Mouse (Mus musculus): ENCODE data around the gene Scnn1a.
"Not testable (repeated sequence)": the region's sequence is repeated elsewhere in the genome, so short reads cannot be mapped to it uniquely, and the experiment has no call there.

The Scnn1a gene

DNA sequence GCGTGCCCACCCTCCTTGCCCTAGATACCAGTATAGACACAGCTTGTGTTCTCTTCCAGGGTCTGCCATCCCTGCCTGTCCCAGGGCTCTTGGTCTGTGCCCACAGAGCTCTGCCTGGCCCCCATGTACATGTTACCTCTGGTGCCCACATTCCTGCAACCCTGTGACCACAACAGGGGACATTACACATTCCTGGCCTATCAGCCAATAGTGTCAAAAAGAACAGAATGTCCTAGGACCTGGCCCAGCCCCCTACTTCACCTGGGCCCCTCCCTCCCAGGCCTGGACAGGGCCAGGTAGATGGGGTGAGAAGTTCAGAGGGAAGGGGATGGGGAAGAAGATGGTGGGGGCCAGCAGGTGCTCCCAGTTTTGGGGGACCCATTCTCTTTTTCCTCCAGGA is at the start of gene Scnn1a:
Gene Scnn1a (plus strand): TSS at position 337 of the 400 bp plus-strand sequence.
- no peak for DNase-seq (ENCODE audit: low read depth, low spot score)

- DNase-seq (ENCODE audit: low read depth, low spot score) = peak; percentile 99
Observed at GRCm38 (mm10) chr6:125271455-125272227, 48.8 kb upstream of the Scnn1a start.

DNA sequence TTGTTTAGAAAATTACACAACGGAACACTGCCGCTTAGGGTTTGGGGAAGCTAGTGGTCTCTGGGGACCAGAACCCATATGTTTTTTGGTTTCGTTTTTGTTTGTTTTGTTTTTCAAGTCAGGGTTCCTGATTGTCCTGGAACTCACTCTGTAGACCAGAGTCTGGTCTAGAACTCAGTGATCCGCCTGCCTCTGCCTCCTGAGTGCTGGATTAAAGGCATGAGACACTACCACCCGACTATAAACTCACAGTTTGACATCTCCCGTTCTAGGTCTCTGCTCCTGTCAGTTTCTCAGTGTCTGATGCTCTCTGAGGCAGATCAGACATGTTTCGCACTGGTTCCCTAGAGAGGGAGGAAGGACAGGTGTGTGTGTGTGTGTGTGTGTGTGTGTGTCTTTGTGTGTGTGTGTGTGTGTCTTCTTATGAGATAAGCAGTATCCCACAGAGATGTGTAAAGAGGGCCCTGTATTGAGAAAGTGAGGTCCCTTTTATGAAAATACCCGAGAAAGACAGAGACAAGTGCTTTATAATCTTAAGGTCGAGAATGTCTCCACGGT is 48.2 kb upstream of the Scnn1a start:
- no peak for DNase-seq (ENCODE audit: low read depth, low spot score)

DNA sequence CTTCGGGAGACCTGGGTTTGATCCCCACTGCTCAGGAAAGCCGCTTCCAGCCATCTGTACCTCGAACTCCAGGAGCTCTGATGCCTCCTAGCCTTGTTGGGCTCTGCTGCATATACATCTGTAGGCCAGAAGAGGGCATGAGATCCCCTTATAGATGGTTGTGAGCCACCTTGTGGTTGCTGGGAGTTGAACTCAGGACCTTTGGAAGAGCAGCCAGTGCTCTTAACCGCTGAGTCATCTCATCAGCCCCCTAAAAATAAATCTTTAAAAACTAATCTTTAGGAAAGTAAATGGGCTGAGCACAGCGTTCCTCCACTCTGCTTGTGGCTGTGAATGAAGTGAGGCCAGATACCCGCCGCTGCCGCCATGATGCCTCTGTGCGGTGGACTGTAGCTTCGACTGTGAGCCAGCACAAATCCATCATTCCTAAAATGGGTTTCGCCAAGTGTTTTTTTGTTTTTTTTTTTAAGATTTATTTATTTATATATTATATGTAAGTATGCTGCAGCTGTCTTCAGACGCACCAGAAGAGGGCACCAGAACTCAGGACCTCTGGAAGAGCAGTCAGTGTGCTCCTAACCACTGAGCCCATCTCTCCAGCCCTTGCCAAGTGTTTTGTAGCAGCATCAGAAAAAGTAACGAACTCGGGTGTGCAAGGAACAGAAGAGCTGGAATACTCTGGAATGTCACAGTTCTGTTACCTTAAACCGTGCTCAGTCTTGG is 45.5 kb upstream of the Scnn1a start:
- peak; percentile 81 for DNase-seq (ENCODE audit: low read depth, low spot score)

DNA sequence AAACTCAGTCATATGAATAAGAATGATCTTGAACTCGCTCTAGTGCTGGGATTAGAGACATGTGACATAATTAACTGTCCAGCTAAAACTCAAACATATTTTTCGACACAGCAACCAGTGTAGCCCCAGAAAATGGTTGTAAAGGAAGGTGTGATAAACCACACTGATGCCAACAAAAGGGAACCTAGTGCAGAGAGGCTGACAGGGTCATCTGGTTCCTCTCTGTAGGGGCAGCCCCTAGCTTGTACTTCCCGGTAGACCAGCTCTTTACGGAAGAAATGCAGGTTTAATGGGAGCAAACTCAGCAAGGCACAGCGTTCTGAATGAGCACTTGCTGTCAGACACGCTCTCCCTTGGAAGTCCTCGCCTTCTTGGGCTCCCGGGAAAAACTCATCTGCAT is 40.7 kb upstream of the Scnn1a start:
- DNase-seq (ENCODE audit: low read depth, low spot score) = no peak

GRCm38 (mm10) chr6:125282721-125283120 is 37.7 kb upstream of the Scnn1a start:
- not testable (repeated sequence) for DNase-seq (ENCODE audit: low read depth, low spot score)

DNA sequence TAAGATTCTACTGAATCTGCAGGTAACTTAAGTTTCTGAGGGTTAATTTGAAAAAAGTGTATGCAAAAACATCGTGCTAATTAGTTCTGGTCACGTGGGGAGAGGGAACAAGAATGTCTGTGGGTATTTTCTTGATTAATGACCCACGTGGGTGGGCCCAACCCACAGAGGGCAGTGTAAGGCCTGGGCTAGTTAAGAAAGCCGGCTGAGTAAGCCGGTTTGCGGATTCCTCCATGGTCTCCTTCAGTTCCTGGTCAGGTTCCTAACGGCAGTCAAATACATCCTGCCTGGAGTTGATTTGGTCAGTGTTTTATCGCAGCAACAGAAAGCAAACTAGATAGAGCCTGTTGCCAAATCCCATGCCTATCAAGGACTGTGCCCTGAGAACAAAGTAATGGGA is 36.2 kb upstream of the Scnn1a start:
- no peak for DNase-seq (ENCODE audit: low read depth, low spot score)

DNA sequence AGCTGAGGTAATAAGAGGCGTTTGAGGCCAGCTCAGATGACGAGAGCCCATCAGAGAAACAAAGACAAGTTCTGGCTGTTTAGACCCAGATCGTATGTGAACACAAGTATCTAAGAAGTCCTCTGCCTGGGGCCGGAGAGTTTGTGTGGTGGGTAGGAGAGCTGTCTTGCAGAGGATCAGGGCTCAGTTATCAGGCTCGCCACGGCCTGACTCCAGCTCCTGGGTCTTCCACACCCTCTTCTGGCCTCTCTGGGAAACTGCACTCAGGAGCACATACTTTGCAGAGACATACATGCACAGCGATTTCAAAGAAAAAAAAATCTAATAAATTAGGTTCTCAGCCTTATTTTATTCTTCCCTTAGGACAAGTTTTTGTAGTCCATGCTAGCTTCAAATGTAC is 35.7 kb upstream of the Scnn1a start:
- no peak for DNase-seq (ENCODE audit: low read depth, low spot score)

DNA sequence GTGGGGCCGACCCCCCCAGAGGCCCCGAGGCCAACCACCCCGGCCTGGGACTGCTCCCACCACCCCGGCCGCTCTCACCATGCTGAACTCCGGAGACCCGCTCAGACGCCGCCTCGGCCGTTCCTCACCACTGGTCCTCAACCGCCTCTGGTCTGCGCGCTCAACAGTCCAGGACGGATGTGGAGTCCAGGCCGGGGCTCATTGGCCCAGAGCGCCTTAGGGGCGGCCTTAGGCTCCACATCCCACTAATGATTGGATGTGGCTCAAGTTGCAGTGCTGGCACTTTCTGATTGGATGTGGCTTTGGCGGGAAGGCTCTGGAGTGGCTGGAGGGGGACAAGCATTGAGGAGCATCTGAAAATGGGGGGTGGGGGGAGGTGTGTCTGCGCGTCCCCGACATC is 34.6 kb upstream of the Scnn1a start, which contains the start of gene Tuba3a:
Gene Tuba3a (minus strand): TSS at position 153 of the 400 bp plus-strand sequence.
- no peak for DNase-seq (ENCODE audit: low read depth, low spot score)

GRCm38 (mm10) chr6:125286944-125287343 is 33.5 kb upstream of the Scnn1a start:
- DNase-seq (ENCODE audit: low read depth, low spot score) = no peak

DNA sequence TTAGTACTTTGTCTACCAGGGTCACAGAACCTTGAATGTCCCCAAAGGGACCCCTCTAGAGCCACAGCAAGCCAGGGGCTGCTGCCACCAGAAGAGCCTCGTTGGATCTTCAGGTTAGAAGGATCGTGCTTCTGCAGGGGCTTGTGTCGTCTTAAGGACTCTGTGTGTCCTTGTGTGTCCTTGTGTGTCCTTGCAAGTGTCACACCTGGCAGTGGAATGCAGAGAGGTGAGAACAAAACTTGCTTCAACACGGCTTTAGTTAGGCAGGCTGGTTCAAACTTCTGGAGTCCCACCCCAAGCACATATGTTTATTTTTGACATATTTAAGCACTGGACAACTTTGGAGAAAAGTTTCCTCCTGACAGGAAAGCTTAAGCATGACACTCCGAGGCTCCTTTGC is 31.7 kb upstream of the Scnn1a start:
- no peak for DNase-seq (ENCODE audit: low read depth, low spot score)

DNA sequence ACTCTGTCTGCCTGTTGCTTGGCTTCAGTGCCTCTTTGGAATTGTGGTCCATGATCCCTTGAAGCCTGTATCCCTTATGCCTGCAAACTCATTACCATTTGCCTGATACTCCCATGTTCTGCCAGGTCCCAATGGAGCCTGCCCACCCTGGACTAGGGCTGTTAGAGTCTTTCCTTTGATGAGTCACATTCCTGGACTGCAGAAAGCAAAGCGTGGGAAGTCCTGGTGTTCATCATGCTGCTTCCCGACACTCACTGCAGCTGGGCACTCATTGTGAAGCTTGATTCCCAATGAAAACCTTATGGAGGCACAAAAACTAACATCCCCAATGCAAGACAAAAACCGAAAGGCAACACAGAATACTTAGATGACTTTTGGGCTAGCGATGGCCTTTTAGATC is 29.1 kb upstream of the Scnn1a start:
- DNase-seq (ENCODE audit: low read depth, low spot score) = peak; percentile 80

- no peak for DNase-seq (ENCODE audit: low read depth, low spot score)
Observed at GRCm38 (mm10) chr6:125292256-125292655, 28.2 kb upstream of the Scnn1a start.

- no peak for DNase-seq (ENCODE audit: low read depth, low spot score)
Observed at GRCm38 (mm10) chr6:125294049-125294448, 26.4 kb upstream of the Scnn1a start.

DNA sequence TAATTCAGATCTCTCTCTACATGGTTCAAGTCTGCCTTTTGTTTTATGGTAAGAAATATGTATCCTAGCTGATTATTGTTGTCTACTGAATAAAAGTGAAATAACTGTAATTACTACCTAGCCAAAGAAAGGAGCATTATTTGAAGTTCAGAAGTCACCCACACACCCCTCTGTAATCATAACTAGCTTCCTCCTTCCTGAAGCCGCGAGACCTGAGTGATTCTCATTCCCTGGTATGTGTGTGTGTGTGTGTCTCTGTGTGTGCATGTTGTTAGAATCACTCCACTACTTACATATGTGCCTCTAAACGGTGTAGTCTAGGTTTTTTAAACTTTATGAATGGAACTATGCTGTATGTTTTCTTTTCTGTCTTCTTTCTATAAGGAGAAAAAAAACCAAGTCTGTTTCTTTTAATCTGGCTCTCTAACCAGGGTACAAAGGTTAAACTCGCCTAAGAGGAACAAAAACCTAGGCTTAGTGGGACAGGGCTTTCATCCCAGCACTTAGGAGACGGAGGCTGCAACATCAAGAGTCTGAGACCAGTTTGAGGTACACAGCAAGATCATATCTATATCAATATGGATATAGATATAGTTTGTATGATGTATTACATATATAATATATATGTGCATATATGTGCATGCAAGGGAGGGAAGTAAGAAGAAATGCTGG is 23.2 kb upstream of the Scnn1a start:
- no peak for DNase-seq (ENCODE audit: low read depth, low spot score)

DNA sequence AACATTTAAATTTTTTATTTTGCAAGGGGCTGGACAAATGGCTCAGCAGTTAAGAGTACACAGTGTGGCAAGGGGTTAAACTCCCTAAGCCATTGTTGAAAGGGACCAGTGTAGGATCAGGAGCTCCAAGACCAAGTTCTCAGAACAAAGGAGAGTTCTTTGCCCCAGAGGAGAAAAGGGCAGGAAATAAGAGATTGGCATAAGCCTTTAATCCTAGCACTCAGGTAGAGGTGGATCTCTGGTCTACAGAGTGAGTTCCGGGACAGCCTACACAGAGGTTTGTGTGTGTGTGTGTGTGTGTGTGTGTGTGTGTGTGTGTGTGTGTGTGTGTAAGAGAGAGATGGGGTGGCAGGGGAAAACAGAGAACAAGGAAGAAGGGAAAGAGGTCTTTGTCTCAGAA is 19.5 kb upstream of the Scnn1a start:
- DNase-seq (ENCODE audit: low read depth, low spot score) = no peak

DNA sequence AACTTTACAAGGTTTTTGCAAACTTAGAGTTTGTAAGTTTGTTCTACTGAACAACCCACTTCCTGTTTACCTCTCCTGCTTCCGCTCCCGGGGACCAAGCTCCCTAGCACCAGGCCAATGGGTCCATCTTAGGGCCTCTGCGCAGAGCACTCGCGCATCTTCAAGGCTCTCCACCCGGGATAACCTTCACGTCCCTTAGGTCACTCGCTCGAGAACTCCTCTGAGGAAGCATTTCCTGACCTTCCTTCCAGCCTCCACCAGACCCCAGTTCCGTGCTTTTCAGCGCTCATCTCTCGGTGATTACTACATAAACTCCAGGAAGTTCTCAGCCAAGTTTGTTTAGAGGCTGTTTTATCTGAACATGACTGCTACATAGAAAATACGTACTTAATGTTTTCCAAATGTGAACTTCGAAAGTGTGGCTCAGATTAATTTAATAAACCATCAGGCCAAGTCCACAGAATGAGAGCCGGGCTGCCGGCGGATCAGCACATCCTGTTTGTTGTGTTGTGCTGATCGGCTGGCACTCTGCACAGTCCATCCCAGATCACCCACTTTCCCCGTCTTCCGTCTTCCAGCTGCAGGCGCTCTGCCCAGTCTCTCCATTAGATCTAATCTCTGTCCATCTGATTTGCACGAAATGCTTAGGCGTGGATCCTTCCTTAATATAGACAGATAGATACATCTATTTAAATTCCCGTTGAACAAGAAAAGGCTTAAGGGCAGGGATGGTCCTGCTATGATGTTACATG is 18.1 kb upstream of the Scnn1a start:
- DNase-seq (ENCODE audit: low read depth, low spot score) = no peak

DNA sequence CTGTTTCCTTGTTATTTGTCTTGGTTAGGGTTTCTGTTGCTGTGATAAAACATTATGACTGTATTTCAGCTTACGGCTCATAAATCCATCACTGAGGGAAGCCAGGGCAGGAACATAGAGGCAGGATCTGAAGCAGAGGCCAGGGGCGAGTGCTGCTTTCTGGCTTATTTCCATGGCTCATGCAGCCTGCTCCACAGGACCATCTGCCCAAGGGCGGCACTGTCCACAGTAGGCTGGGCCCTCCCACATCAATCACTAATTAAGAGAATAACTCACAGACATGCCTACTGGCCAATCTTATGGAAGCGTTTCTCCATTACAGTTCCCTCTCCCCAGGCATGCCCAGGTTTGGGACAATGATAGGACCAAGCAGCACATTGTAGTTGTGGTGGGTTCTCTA is 17.2 kb upstream of the Scnn1a start:
- no peak for DNase-seq (ENCODE audit: low read depth, low spot score)

GRCm38 (mm10) chr6:125304408-125304807 is 16.1 kb upstream of the Scnn1a start:
- not testable (repeated sequence) for DNase-seq (ENCODE audit: low read depth, low spot score)

GRCm38 (mm10) chr6:125305465-125305864 is 15.0 kb upstream of the Scnn1a start:
- DNase-seq (ENCODE audit: low read depth, low spot score) = no peak

GRCm38 (mm10) chr6:125307091-125307490 is 13.4 kb upstream of the Scnn1a start:
- DNase-seq (ENCODE audit: low read depth, low spot score) = no peak

Measured in 3T3-L1 (cell line).